ENCODE assay signal across 17 mouse cellular contexts in the genomic region with DNA sequence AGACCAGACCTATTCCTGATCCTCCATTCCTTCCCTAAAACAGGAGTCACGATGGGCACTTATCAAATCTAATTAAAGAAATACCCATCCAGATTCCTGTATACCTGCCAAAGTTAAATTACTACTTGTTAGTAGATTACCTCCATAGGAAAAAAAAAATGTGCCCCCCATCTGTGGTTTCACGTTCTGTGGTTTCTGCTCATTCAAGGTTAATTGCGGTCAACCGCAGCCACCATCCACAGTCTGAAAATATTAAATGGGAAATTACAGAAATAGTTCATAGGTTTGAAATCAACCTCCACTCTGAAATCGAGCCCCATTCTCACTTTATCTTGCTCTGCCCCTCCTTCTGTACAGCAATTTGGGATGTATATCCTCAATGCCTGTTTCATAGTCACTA.
"Had no signal": no experiment of that assay in that cellular context is flagged by ENCODE, and none has a peak within 500 bp of the region (broad histone marks: within the 10 kb centered on the region; RNA-seq: fewer than 3 reads in every experiment).

No protein-coding gene starts in this region.

- H3K36me3 ChIP-seq: midbrain, embryonic 13.5 days; midbrain, embryonic 15.5 days; neural tube, embryonic 13.5 days; stomach, embryonic 15.5 days had no signal

- H3K4me3 ChIP-seq: megakaryocyte, embryonic 14.5 days; midbrain, embryonic 13.5 days; midbrain, embryonic 15.5 days; myocyte; neural tube, embryonic 13.5 days; neural tube, embryonic 15.5 days; stomach, embryonic 15.5 days had no signal

- H3K27me3 ChIP-seq: megakaryocyte, embryonic 14.5 days; midbrain, embryonic 13.5 days; midbrain, embryonic 15.5 days; neural tube, embryonic 13.5 days; neural tube, embryonic 15.5 days; stomach, embryonic 15.5 days had no signal

- DNase-seq: lung, adult 18-20 months; lung, embryonic 14.5 days; lung, postnatal 10 days; lung, postnatal 4 days; right cerebral cortex, postnatal 14 days; thymus, adult 2 months; thymus, postnatal 25 days; thymus, postnatal 4 days had no signal

- H3K4me1 ChIP-seq: midbrain, embryonic 13.5 days; midbrain, embryonic 15.5 days; neural tube, embryonic 13.5 days; stomach, embryonic 15.5 days had no signal

- H3K9me3 ChIP-seq: megakaryocyte, embryonic 14.5 days; midbrain, embryonic 13.5 days; midbrain, embryonic 15.5 days; neural tube, embryonic 13.5 days; neural tube, embryonic 15.5 days; stomach, embryonic 15.5 days had no signal

- H3K9ac ChIP-seq: lung, embryonic 14.5 days; midbrain, embryonic 13.5 days; midbrain, embryonic 15.5 days; neural tube, embryonic 13.5 days; neural tube, embryonic 15.5 days; stomach, embryonic 15.5 days had no signal

- H3K27ac ChIP-seq: midbrain, embryonic 13.5 days; midbrain, embryonic 15.5 days; neural tube, embryonic 13.5 days; neural tube, embryonic 15.5 days; stomach, embryonic 15.5 days; stomach, postnatal 0 days had no signal

- H3K4me2 ChIP-seq: lung, embryonic 14.5 days; midbrain, embryonic 11.5 days; midbrain, embryonic 13.5 days; midbrain, embryonic 15.5 days; neural tube, embryonic 13.5 days; neural tube, embryonic 15.5 days; stomach, embryonic 15.5 days had no signal

- ATAC-seq: midbrain, embryonic 15.5 days had no signal
